Mouse (Mus musculus) liver, postnatal 0 days (tissue): ENCODE measurements around the gene Tmem14a.
"Not testable (repeated sequence)": the region's sequence is repeated elsewhere in the genome, so short reads cannot be mapped to it uniquely, and the experiment has no call there.

Experiments
- CTCF ChIP-seq: sonication (generic); IDR thresholded peaks from 2 replicates; pipeline ENCODE4 v1.5.1; 2016; ENCODE audit warnings: antibody characterized with exemption, low read depth
- EP300 ChIP-seq: IDR thresholded peaks from 2 replicates; pipeline ENCODE4 v1.6.1; 2016; ENCODE audit warnings: antibody characterized with exemption, low read depth, mild to moderate bottlenecking

- TF ChIP-seq CTCF, result peak; percentile 34
- TF ChIP-seq EP300, result not testable (repeated sequence)
Measured at GRCm38 (mm10) chr1:21276158-21276557, 57.8 kb downstream of the Tmem14a start.
